Mouse (Mus musculus) forebrain, postnatal 0 days (tissue): ENCODE measurements around the gene Cfi. TPM values are rescaled to one million over a fixed set of nuclear protein-coding genes. Genes with fewer than 3 reads are reported as not detected.
A peak's percentile ranks its signal among the peaks of the same experiment; 100 is the strongest.

Experiments used
- ATAC-seq: fragments of 200-750 bp; cut with Nextera tagmentation; 2 replicates; pipeline ENCODE4 v1.8.0; 2017; ENCODE audit warnings: mild to moderate bottlenecking, moderate library complexity
- DNase-seq: peaks from one replicate; pipeline ENCODE4 v3.0.0-alpha.2; 2015
- H3K27ac ChIP-seq: fragments of 300-500 bp; sonication (generic); 2 replicates; pipeline ENCODE4 v1.5.1; 2014; ENCODE audit warnings: low read depth, mild to moderate bottlenecking, antibody characterized with exemption, low read length, moderate library complexity, mixed read lengths
- H3K27me3 ChIP-seq: fragments of 300-500 bp; sonication (generic); 2 replicates; pipeline ENCODE4 v1.6.1; 2014; ENCODE audit warnings: mild to moderate bottlenecking, low read length, mixed read lengths; ENCODE audit not compliant: insufficient read depth
- H3K36me3 ChIP-seq: fragments of 300-500 bp; sonication (generic); 2 replicates; pipeline ENCODE4 v1.6.1; 2014; ENCODE audit warnings: mild to moderate bottlenecking, moderate library complexity; ENCODE audit not compliant: insufficient read depth
- H3K4me1 ChIP-seq: fragments of 300-500 bp; sonication (generic); 2 replicates; pipeline ENCODE4 v1.6.1; 2014; ENCODE audit warnings: antibody characterized with exemption; ENCODE audit not compliant: insufficient read depth
- H3K4me2 ChIP-seq: fragments of 300-500 bp; sonication (generic); 2 replicates; pipeline ENCODE4 v1.6.1; 2014; ENCODE audit warnings: low read depth, mild to moderate bottlenecking, moderate library complexity
- H3K4me3 ChIP-seq: fragments of 300-500 bp; sonication (generic); 2 replicates; pipeline ENCODE4 v1.5.1; 2014; ENCODE audit warnings: low read depth, low read length, mixed read lengths
- H3K9ac ChIP-seq: fragments of 300-500 bp; sonication (generic); 2 replicates; pipeline ENCODE4 v1.6.1; 2014; ENCODE audit warnings: mild to moderate bottlenecking
- H3K9me3 ChIP-seq: fragments of 300-500 bp; sonication (generic); 2 replicates; pipeline ENCODE4 v1.6.1; 2016; ENCODE audit warnings: low read length
- CTCF ChIP-seq: sonication (generic); IDR thresholded peaks from 2 replicates; pipeline ENCODE4 v1.5.1; 2016; ENCODE audit warnings: antibody characterized with exemption, control low read depth, low read depth
- WGBS: fragments of 180-500 bp; shearing (Covaris S2); extraction: QIAGEN DNeasy Blood & Tissue Kit; methylation state at CpG from one replicate; pipeline ENCODE4 v1.1.7; 2014; 5-methylcytosine and 5-hydroxymethylcytosine counted together
- polyA plus RNA-seq: library from polyadenylated mRNA; unstranded; fragments of >200 nt; fragmentation: Nextera tagmentation; extraction: Ambion mirVana; gene quantifications from 2 replicates; pipeline ENCODE4 v1.2.1, GENCODE M21; 2015
- total RNA-seq: library from RNA; depleted of rRNA; stranded (reverse); fragments of >200 nt; gene quantifications from 2 replicates; pipeline ENCODE4 v1.2.3, GENCODE M21; 2014

Cfi gene
- total and polyA plus RNA-seq, 2 experiments from 2014 or later, result 0.33 TPM; not detected in 1

DNA sequence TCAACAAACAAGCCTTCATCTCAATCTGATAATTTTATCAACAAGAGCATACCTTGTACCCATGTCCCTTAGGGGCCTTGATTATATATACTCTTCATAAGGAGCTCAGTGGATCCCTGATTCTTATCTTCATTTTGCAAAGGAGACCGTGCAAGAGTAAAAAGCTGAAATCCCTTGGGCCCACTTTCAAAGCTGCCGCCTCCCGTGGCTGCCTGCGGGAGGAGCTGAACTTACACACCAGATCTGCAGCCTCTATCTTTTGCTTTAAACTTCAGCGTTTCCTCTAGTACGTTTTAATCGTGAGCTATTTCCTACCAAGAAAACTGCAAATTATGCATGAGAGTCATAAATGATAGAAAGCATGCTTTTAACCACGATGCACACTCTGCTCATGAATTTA, 13.9 kb upstream of the Cfi start:
- H3K4me3 ChIP-seq, result no peak overlapping the region
- no peak for DNase-seq
- H3K4me1 ChIP-seq, result no peaks in the 10 kb centered on the region
- no peak overlapping the region for H3K27ac ChIP-seq
- H3K9ac ChIP-seq, result no peak overlapping the region
- no peak for ATAC-seq
- no peak for TF ChIP-seq CTCF
- no peaks in the 10 kb centered on the region for H3K9me3 ChIP-seq
- no peaks in the 10 kb centered on the region for H3K27me3 ChIP-seq
- WGBS, result 73% methylated on average over 8 of the region's 8 CpGs
- H3K4me2 ChIP-seq, result no peak overlapping the region
- H3K36me3 ChIP-seq, result peaks cover 31% of the 10 kb centered on the region

DNA sequence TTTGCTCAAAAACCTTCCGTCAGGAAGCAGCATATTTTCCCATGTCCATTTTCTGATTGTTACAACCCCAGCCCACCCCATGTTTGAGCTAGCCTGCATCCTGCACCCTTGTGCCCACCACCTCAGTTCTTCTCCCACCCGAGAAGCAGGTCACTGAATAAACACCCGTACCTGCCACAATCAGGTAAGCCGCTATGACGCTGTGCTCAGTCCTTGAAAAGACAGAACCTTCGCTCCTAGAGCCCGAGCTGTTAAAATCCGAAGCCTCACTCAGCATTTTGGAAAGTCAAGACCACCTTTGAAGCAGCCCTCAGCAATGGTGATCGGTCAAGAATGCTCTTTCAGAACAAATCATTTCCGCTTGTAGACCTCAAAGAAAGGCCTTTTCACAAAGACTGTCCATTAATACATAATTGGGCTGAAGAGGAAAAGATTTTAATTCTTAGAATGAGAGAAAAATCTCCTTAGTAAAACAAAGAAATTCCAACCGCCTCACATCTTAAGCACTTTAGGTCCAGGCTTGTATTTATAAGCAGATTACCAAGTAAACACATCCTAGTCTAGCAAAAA, 13.4 kb upstream of the Cfi start, which contains the start of gene Rrh:
Gene Rrh (minus strand): TSS at position 382 of the 570 bp plus-strand sequence.
- Histone ChIP-seq H3K27me3 (no peaks in the 10 kb centered on the region), H3K9me3 (no peaks in the 10 kb centered on the region), H3K4me2 (no peak within 1 kb of the TSS), H3K4me1 (no peaks in the 10 kb centered on the region), H3K36me3 (peaks cover 31% of the 10 kb centered on the region), H3K9ac (no peak within 1 kb of the TSS), H3K27ac (no peak within 1 kb of the TSS), H3K4me3 (no peak within 1 kb of the TSS)
- TF ChIP-seq CTCF, result no peak
- DNase-seq (no peak), ATAC-seq (no peak)
- 30% methylated on average over 11 of the region's 11 CpGs for WGBS

DNA sequence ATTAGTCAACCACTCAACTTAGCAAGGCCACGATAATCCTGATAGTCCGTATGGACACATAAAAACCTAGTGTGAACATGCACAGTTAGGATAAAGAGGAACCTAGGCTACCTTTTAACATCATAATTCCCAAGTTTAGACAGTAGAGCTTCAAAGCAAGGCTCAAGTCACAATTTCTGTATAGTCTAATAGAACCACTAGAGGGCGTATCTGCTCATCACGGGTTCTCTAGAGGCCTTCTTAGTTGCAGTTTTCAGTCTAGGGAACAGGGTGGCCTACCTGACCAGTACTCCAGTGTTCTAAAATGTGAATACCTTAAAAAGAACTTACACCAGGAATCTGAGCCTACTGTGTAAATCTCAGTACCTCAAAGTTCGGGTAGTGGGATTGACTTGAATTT, 12.4 kb upstream of the Cfi start:
- DNase-seq (peak; percentile 48), ATAC-seq (peak; percentile 69; the same call in 1 of the 2 replicates)
- H3K27me3 ChIP-seq, result no peaks in the 10 kb centered on the region
- WGBS, result 55% methylated on average over 5 of the region's 5 CpGs
- no peaks in the 10 kb centered on the region for H3K9me3 ChIP-seq
- H3K4me1 ChIP-seq, result no peaks in the 10 kb centered on the region
- peak; percentile 74 for TF ChIP-seq CTCF
- H3K27ac ChIP-seq, result no peak overlapping the region
- peaks cover 31% of the 10 kb centered on the region for H3K36me3 ChIP-seq
- no peak overlapping the region for H3K4me2 ChIP-seq
- H3K9ac ChIP-seq, result no peak overlapping the region
- H3K4me3 ChIP-seq, result no peak overlapping the region

DNA sequence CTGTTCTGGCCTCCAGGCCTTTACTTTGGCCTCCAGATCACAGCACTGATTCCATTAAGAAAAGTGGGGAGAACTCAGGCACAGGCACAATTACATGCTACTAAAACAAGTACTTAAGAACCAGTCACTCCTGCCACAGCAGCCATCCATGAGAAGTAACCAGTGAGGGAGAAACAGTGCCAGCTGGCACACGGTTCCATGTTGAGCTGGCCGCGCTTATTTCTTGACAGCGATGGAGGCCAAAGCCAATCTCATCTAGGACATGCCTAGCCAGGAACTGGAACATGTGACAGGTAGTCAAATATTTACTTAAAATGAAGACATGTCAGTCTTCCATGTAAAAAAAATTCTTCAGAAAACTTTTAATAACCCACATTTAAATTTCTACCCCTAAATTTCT, 11.5 kb upstream of the Cfi start:
- Histone ChIP-seq H3K4me1 (no peaks in the 10 kb centered on the region), H3K9me3 (no peaks in the 10 kb centered on the region), H3K4me2 (no peak overlapping the region), H3K9ac (no peak overlapping the region), H3K27me3 (no peaks in the 10 kb centered on the region), H3K36me3 (peaks cover 31% of the 10 kb centered on the region), H3K27ac (no peak overlapping the region), H3K4me3 (no peak overlapping the region)
- ATAC-seq, result no peak
- TF ChIP-seq CTCF, result no peak
- no peak for DNase-seq
- 66% methylated on average over 4 of the region's 4 CpGs for WGBS

DNA sequence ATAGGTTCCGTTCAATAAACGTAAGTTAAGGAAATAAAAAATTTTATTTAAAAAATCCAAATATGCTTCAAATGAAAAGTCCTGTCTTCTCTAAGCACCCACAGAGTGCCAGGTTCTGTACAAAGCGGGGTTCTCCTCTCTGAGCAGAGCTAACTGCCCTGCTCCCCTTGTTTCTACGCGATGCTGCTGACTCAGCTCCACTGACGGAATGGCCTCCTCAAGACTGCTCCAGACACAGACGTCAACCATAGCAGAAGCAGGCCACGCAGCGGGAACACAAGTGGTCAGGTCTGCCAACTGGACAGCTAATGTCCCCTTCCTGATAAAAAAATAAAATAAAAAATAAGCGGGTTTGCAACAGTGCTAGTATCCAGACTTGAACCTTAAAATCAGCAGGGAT, 10.8 kb upstream of the Cfi start:
- no peak for DNase-seq
- WGBS, result 92% methylated on average over 10 of the region's 10 CpGs
- H3K36me3 ChIP-seq, result peaks cover 31% of the 10 kb centered on the region

DNA sequence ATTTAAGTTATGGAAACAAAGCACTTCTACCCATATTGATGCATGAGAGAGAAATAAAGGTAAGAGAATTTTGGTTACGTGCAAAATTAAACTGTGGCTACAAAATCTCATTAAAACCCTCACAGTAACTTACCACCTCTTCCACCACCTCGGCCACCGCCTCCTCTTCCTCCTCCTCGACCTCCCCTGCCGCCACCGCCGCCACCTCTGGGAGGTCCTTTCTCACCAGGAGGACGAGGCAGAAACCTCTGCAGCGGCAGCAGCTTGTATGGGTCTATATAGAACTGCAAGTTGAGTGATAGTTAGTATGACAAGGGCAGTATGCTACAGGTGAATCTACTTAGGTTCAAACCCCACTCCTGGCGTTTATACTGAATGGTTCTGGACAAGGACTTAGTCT, 9.0 kb upstream of the Cfi start:
- Histone ChIP-seq H3K9ac (no peak overlapping the region), H3K27ac (no peak overlapping the region), H3K4me2 (no peak overlapping the region), H3K4me1 (peaks cover 8% of the 10 kb centered on the region), H3K9me3 (no peaks in the 10 kb centered on the region), H3K4me3 (no peak overlapping the region), H3K27me3 (no peaks in the 10 kb centered on the region), H3K36me3 (peaks cover 31% of the 10 kb centered on the region)
- TF ChIP-seq CTCF, result no peak
- WGBS, result 90% methylated on average over 10 of the region's 10 CpGs
- no peak for DNase-seq
- ATAC-seq, result no peak

More for the DNA sequence above, 10.8 kb upstream of the Cfi start:
- Histone ChIP-seq H3K4me3 (no peak overlapping the region), H3K4me1 (peaks cover 5% of the 10 kb centered on the region), H3K9ac (no peak overlapping the region), H3K9me3 (no peaks in the 10 kb centered on the region), H3K27me3 (no peaks in the 10 kb centered on the region), H3K4me2 (no peak overlapping the region), H3K27ac (no peak overlapping the region)
- no peak for TF ChIP-seq CTCF
- ATAC-seq, result no peak

DNA sequence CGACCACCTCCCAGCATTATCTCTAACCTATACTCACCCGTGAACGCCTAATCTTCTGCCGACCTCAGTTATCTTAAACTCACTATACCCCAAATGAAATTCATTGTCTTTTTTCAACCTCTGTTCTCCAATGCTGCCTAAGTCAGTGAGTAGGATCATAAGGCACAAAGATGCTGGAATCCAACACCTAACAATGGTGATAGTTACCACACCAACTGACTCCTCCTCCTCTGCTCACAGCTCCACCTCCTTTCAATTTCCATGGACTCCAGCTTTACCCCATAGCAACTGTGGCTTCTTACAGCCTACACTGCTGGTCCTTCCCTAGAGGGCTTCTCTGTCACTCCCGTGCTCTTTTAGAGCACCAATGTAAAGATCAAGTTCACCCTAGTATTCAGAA, 8.0 kb upstream of the Cfi start:
- no peak for TF ChIP-seq CTCF
- Histone ChIP-seq H3K9ac (no peak overlapping the region), H3K36me3 (peaks cover 28% of the 10 kb centered on the region), H3K4me3 (no peak overlapping the region), H3K27me3 (no peaks in the 10 kb centered on the region), H3K9me3 (no peaks in the 10 kb centered on the region), H3K4me2 (no peak overlapping the region), H3K4me1 (peaks cover 8% of the 10 kb centered on the region), H3K27ac (no peak overlapping the region)
- WGBS, result 95% methylated on average over 5 of the region's 5 CpGs
- ATAC-seq (no peak), DNase-seq (no peak)

DNA sequence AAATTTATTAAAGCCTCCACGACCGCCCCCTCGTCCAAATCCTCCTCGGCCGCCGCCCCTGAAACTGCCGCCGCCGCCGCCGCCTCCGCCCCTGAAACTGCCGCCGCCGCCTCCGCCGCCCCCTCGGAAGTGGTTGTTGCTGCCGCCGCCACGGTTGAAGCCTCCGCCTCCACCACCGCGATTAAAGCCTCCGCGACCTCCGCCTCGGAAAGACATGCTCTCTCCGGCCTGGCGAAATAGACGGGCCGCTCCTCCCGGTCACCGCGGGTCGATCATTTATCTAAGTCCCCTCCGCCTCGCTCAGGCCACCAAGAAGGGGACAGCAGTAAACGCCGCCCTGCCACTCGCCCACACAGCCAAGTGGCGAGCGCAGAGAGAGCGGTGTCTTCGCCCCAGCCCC, 5.1 kb upstream of the Cfi start:
- Histone ChIP-seq H3K27me3 (no peaks in the 10 kb centered on the region), H3K4me2 (peak overlapping the region; percentile 66), H3K36me3 (0 out of 2 replicates have a peak, but pooled peaks cover 3% of the 10 kb centered on the region), H3K9ac (peak overlapping the region; percentile 85), H3K4me3 (peak overlapping the region; percentile 95), H3K9me3 (no peaks in the 10 kb centered on the region), H3K4me1 (peaks cover 8% of the 10 kb centered on the region), H3K27ac (peak overlapping the region; percentile 88)
- ATAC-seq (peak; percentile 7; the same call in 1 of the 2 replicates), DNase-seq (no peak)
- no peak for TF ChIP-seq CTCF
- WGBS, result under 1% methylated on average over 39 of the region's 45 CpGs
